Mouse (Mus musculus) neural tube, embryonic 13.5 days (tissue): Measurements from ENCODE around the gene Rcc1l. TPM values are rescaled to one million over a fixed set of nuclear protein-coding genes. Genes with fewer than 3 reads are reported as not detected.

Experiments used
- ATAC-seq: fragments of 200-750 bp; cut with Nextera tagmentation; 2 replicates; pipeline ENCODE4 v1.8.0; 2017; ENCODE audit warnings: low read depth, mild to moderate bottlenecking, moderate TSS enrichment, moderate library complexity
- H3K27ac ChIP-seq: fragments of 300-500 bp; sonication (generic); replicated peaks from 2 replicates; pipeline ENCODE4 v1.5.1; 2015; ENCODE audit warnings: moderate library complexity, mild to moderate bottlenecking, inconsistent platforms
- H3K27me3 ChIP-seq: fragments of 300-500 bp; sonication (generic); 2 replicates; pipeline ENCODE4 v1.6.1; 2015; ENCODE audit warnings: mild to moderate bottlenecking, inconsistent platforms
- H3K36me3 ChIP-seq: fragments of 300-500 bp; sonication (generic); 2 replicates; pipeline ENCODE4 v1.6.1; 2015; ENCODE audit warnings: mild to moderate bottlenecking, inconsistent platforms
- H3K4me1 ChIP-seq: fragments of 300-500 bp; sonication (generic); replicated peaks from 2 replicates; pipeline ENCODE4 v1.6.1; 2015; ENCODE audit warnings: inconsistent platforms
- H3K4me2 ChIP-seq: fragments of 300-500 bp; sonication (generic); 2 replicates; pipeline ENCODE4 v1.6.1; 2015; ENCODE audit warnings: inconsistent platforms, mild to moderate bottlenecking, moderate library complexity
- H3K4me3 ChIP-seq: fragments of 300-500 bp; sonication (generic); 2 replicates; pipeline ENCODE4 v1.5.1; 2015; ENCODE audit warnings: mild to moderate bottlenecking, inconsistent platforms
- H3K9ac ChIP-seq: fragments of 300-500 bp; sonication (generic); 2 replicates; pipeline ENCODE4 v1.6.1; 2015; ENCODE audit warnings: moderate library complexity, mild to moderate bottlenecking, inconsistent platforms
- H3K9me3 ChIP-seq: fragments of 300-500 bp; sonication (generic); 2 replicates; pipeline ENCODE4 v1.6.1; 2016; ENCODE audit warnings: inconsistent platforms
- WGBS: fragments of 180-500 bp; shearing (Covaris S2); methylation state at CpG from one replicate; pipeline ENCODE4 v1.1.7; 2015; 5-methylcytosine and 5-hydroxymethylcytosine counted together
- polyA plus RNA-seq: library from polyadenylated mRNA; unstranded; fragments of >200 nt; fragmentation: Nextera tagmentation; extraction: Ambion mirVana; gene quantifications from 2 replicates; pipeline ENCODE4 v1.2.1, GENCODE M21; 2015

Gene Rcc1l
- polyA plus RNA-seq, 1 experiment from 2014 or later: 16.6 TPM

- no peak for ATAC-seq
- no peak overlapping the region for H3K27ac ChIP-seq
- H3K27me3 ChIP-seq: no peaks in the 10 kb centered on the region
- WGBS: 93% methylated on average over 3 of the region's 3 CpGs
- no peaks in the 10 kb centered on the region for H3K9me3 ChIP-seq
- H3K4me2 ChIP-seq: no peak overlapping the region
- no peak overlapping the region for H3K4me3 ChIP-seq
- no peak overlapping the region for H3K9ac ChIP-seq
- no peaks in the 10 kb centered on the region for H3K36me3 ChIP-seq
- peaks cover 19% of the 10 kb centered on the region for H3K4me1 ChIP-seq
Measured at GRCm38 (mm10) chr5:134186059-134186458, 9.5 kb upstream of the Rcc1l start.

GRCm38 (mm10) chr5:134183880-134184808, 7.6 kb upstream of the Rcc1l start, which contains the start of gene Gtf2ird2:
Gene Gtf2ird2, plus strand, starts transcription at chr5:134184019.
- Histone ChIP-seq H3K9ac (peak within 1 kb of the TSS; percentile 78), H3K36me3 (no peaks in the 10 kb centered on the region), H3K4me3 (peak within 1 kb of the TSS; percentile 53), H3K27ac (peak within 1 kb of the TSS; percentile 93), H3K4me1 (peaks cover 19% of the 10 kb centered on the region), H3K9me3 (no peaks in the 10 kb centered on the region), H3K27me3 (no peaks in the 10 kb centered on the region), H3K4me2 (peak within 1 kb of the TSS; percentile 87)
- WGBS: under 1% methylated on average over 92 of the region's 92 CpGs
- ATAC-seq: peak; percentile 95

- H3K9me3 ChIP-seq: no peaks in the 10 kb centered on the region
- ATAC-seq: no peak
- H3K36me3 ChIP-seq: no peaks in the 10 kb centered on the region
- H3K27me3 ChIP-seq: no peaks in the 10 kb centered on the region
- H3K4me3 ChIP-seq: peak overlapping the region; percentile 53
- H3K27ac ChIP-seq: peak overlapping the region; percentile 93
- peak overlapping the region; percentile 87 for H3K4me2 ChIP-seq
- H3K9ac ChIP-seq: peak overlapping the region; percentile 78
- 56% methylated on average over 7 of the region's 7 CpGs for WGBS
- peaks cover 19% of the 10 kb centered on the region for H3K4me1 ChIP-seq
Measured at GRCm38 (mm10) chr5:134183162-134183561, 6.6 kb upstream of the Rcc1l start.

GRCm38 (mm10) chr5:134182735-134183134, 6.2 kb upstream of the Rcc1l start:
- Histone ChIP-seq H3K4me3 (peak overlapping the region; percentile 53), H3K4me2 (peak overlapping the region; percentile 87), H3K9me3 (no peaks in the 10 kb centered on the region), H3K27ac (0 out of 2 replicates have a peak overlapping the region, but pooled peaks have one; percentile 18), H3K27me3 (no peaks in the 10 kb centered on the region), H3K36me3 (no peaks in the 10 kb centered on the region), H3K4me1 (peaks cover 19% of the 10 kb centered on the region), H3K9ac (peak overlapping the region; percentile 78; the same call in 1 of the 2 replicates)
- no peak for ATAC-seq
- 54% methylated on average over 4 of the region's 4 CpGs for WGBS

- Histone ChIP-seq H3K27ac (0 out of 2 replicates have a peak overlapping the region, but pooled peaks have one; percentile 5), H3K4me3 (no peak overlapping the region), H3K9ac (peak overlapping the region; percentile 47; the same call in 1 of the 2 replicates), H3K36me3 (no peaks in the 10 kb centered on the region), H3K4me1 (peaks cover 19% of the 10 kb centered on the region), H3K27me3 (no peaks in the 10 kb centered on the region), H3K4me2 (peak overlapping the region; percentile 87; the same call in 1 of the 2 replicates), H3K9me3 (no peaks in the 10 kb centered on the region)
- WGBS: 56% methylated on average over 3 of the region's 3 CpGs
- no peak for ATAC-seq
Measured at GRCm38 (mm10) chr5:134182172-134182571, 5.6 kb upstream of the Rcc1l start.

GRCm38 (mm10) chr5:134179871-134180270, 3.3 kb upstream of the Rcc1l start:
- Histone ChIP-seq H3K27ac (no peak overlapping the region), H3K4me3 (no peak overlapping the region), H3K4me1 (peaks cover 30% of the 10 kb centered on the region), H3K9ac (no peak overlapping the region), H3K27me3 (no peaks in the 10 kb centered on the region), H3K9me3 (no peaks in the 10 kb centered on the region), H3K36me3 (no peaks in the 10 kb centered on the region), H3K4me2 (no peak overlapping the region)
- 25% methylated on average over 7 of the region's 7 CpGs for WGBS
- ATAC-seq: no peak

GRCm38 (mm10) chr5:134178536-134178935, 2.0 kb upstream of the Rcc1l start:
- no peak for ATAC-seq
- Histone ChIP-seq H3K4me2 (no peak overlapping the region), H3K27me3 (no peaks in the 10 kb centered on the region), H3K36me3 (no peaks in the 10 kb centered on the region), H3K27ac (no peak overlapping the region), H3K4me1 (peaks cover 31% of the 10 kb centered on the region), H3K9me3 (no peaks in the 10 kb centered on the region), H3K4me3 (no peak overlapping the region), H3K9ac (no peak overlapping the region)
- WGBS: 77% methylated on average over 7 of the region's 7 CpGs

- peak overlapping the region; percentile 95 for H3K4me3 ChIP-seq
- H3K27me3 ChIP-seq: no peaks in the 10 kb centered on the region
- H3K36me3 ChIP-seq: peaks cover 14% of the 10 kb centered on the region; the same call in 1 of the 2 replicates
- H3K27ac ChIP-seq: peak overlapping the region; percentile 76
- H3K9ac ChIP-seq: peak overlapping the region; percentile 71
- ATAC-seq: no peak
- H3K4me1 ChIP-seq: peaks cover 15% of the 10 kb centered on the region
- WGBS: 9% methylated on average over 10 of the region's 10 CpGs
- H3K9me3 ChIP-seq: no peaks in the 10 kb centered on the region
- H3K4me2 ChIP-seq: peak overlapping the region; percentile 84
Measured at GRCm38 (mm10) chr5:134175696-134176095, 878 bp downstream of the Rcc1l start.

GRCm38 (mm10) chr5:134173206-134173605, 3.4 kb downstream of the Rcc1l start:
- Histone ChIP-seq H3K9ac (no peak overlapping the region), H3K9me3 (no peaks in the 10 kb centered on the region), H3K4me2 (no peak overlapping the region), H3K4me1 (peaks cover 15% of the 10 kb centered on the region), H3K27ac (no peak overlapping the region), H3K4me3 (no peak overlapping the region), H3K36me3 (peaks cover 20% of the 10 kb centered on the region), H3K27me3 (no peaks in the 10 kb centered on the region)
- ATAC-seq: no peak
- WGBS: 46% methylated on average over 4 of the region's 4 CpGs

GRCm38 (mm10) chr5:134170167-134170566, 6.4 kb downstream of the Rcc1l start:
- no peak overlapping the region for H3K27ac ChIP-seq
- H3K27me3 ChIP-seq: no peaks in the 10 kb centered on the region
- ATAC-seq: no peak
- no peak overlapping the region for H3K4me3 ChIP-seq
- peaks cover 29% of the 10 kb centered on the region for H3K36me3 ChIP-seq
- 93% methylated on average over 8 of the region's 8 CpGs for WGBS
- peaks cover 10% of the 10 kb centered on the region for H3K4me1 ChIP-seq
- no peaks in the 10 kb centered on the region for H3K9me3 ChIP-seq
- no peak overlapping the region for H3K4me2 ChIP-seq
- H3K9ac ChIP-seq: no peak overlapping the region

- no peak for ATAC-seq
- Histone ChIP-seq H3K27me3 (no peaks in the 10 kb centered on the region), H3K36me3 (peaks cover 29% of the 10 kb centered on the region), H3K9ac (no peak overlapping the region), H3K4me3 (no peak overlapping the region), H3K27ac (no peak overlapping the region), H3K4me2 (no peak overlapping the region), H3K9me3 (no peaks in the 10 kb centered on the region), H3K4me1 (peaks cover 12% of the 10 kb centered on the region)
- 95% methylated on average over 10 of the region's 10 CpGs for WGBS
Measured at GRCm38 (mm10) chr5:134169231-134169630, 7.3 kb downstream of the Rcc1l start.

- no peak for ATAC-seq
- Histone ChIP-seq H3K27me3 (no peaks in the 10 kb centered on the region), H3K9me3 (no peaks in the 10 kb centered on the region), H3K4me3 (no peak overlapping the region), H3K27ac (no peak overlapping the region), H3K4me2 (no peak overlapping the region), H3K36me3 (peaks cover 39% of the 10 kb centered on the region), H3K4me1 (peaks cover 12% of the 10 kb centered on the region), H3K9ac (no peak overlapping the region)
- WGBS: 93% methylated on average over 9 of the region's 9 CpGs
Measured at GRCm38 (mm10) chr5:134168033-134168432, 8.5 kb downstream of the Rcc1l start.
